Mouse (Mus musculus) CD4-positive, CD25-positive, alpha-beta regulatory T cell (primary cell): Measurements from ENCODE around the gene Mgat4b. TPM values are rescaled to one million over a fixed set of nuclear protein-coding genes. Genes with fewer than 3 reads are reported as not detected.

ENCODE experiments used
- polyA plus RNA-seq: library from polyadenylated mRNA; unstranded; fragments of 100-300 nt; shearing (Covaris generic); gene quantifications from one replicate; pipeline ENCODE4 v1.2.1, GENCODE M21; 2017

Mgat4b gene
- polyA plus RNA-seq: 17.3 TPM

DNA sequence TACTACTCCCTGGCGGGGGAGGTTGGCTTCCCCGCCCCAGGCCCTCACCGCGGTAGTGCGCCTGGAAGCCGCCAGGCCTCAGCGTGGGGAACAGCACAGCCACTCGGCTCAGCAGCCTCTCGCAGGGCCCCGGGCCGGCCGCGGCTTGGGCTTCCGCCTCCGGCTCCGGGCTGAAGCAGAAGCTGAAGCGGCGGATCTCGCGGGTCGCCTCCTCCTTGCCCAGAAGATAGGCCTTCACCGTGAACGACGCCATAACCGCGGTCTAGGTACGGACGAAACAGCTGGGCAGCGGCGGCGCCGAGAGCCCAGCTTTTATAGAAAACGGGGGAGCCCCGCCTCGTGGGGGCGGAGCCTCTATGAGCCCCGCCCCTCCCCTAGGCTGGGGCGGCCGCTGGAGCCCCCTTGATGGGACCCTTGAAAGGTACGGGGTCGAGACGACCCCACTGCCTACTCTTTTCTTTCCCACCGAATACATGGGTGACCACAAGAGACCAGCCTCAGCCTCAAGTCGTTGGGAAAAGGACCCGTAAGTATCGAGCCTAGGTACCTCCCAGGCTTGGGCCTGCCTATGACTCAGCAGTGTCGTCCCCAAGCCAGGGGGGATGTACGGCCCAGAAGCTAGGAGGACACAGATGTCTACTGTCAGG is at the start of gene Mgat4b, which contains the start of gene Sqstm1:
Mgat4b (plus strand) TSS at position 386 of the 647 bp plus-strand sequence.
Sqstm1 (minus strand) TSS at position 323 of the 647 bp plus-strand sequence.

GRCm38 (mm10) chr11:50174111-50174729 is 36.5 kb upstream of the Mgat4b start, which contains the start of gene Mrnip:
TSS of gene Mrnip (plus strand) at chr11:50174444.

DNA sequence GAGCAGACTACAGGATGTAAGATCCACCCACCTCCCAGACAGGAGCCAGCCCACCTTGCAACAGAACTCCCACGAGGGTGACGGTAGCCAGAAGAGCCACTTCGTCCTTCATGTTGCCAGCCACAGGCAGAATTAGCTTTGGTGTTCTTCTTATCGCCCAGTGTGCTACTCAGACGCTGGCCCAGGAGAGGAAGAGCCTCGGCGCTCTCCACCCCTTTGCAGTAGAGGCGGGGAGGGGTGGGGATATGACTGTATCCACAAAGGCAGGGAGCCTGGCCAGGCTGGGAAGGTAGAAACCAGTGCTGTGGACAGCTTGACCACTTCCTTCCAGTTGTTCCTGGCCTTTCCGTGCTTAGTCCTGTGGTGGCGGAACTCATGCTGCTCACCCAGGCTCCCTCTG is 27.6 kb downstream of the Mgat4b start, which contains the start of gene Ltc4s:
Ltc4s (minus strand) TSS at position 293 of the 400 bp plus-strand sequence.

Other genes with a start within 250 kb of the Mgat4b start
- gene Rnf130, start 185.5 kb upstream of the Mgat4b start, polyA plus RNA-seq: 53.7 TPM
- 67.1 TPM for gene Tbc1d9b, start 79.5 kb upstream of the Mgat4b start, polyA plus RNA-seq
- 4.7 TPM for gene Mrnip, start 36.4 kb upstream of the Mgat4b start, polyA plus RNA-seq
- gene Sqstm1, start 63 bp upstream of the Mgat4b start, polyA plus RNA-seq: 391 TPM
- 0.93 TPM for gene Ltc4s, start 27.7 kb downstream of the Mgat4b start, polyA plus RNA-seq
- 4.7 TPM for gene Maml1, start 81.4 kb downstream of the Mgat4b start, polyA plus RNA-seq
- 188 TPM for gene Canx, start 114.8 kb downstream of the Mgat4b start, polyA plus RNA-seq
- not detected for gene Cby3, start 143.6 kb downstream of the Mgat4b start, polyA plus RNA-seq
- gene Hnrnph1, start 166.1 kb downstream of the Mgat4b start, polyA plus RNA-seq: 234 TPM
- 34.0 TPM for gene Rufy1, start 220.2 kb downstream of the Mgat4b start, polyA plus RNA-seq